ENCODE assay signal across 8 mouse cellular contexts in genomic region chr9:111273958-111274357, GRCm38 (mm10). TPM values are rescaled to one million over a fixed set of nuclear protein-coding genes. Genes with fewer than 3 reads are reported as not detected.
DNase-seq lines count a peak whose midpoint lies in the region; ATAC-seq lines count a peak whose summit lies in the region.
"Had no signal": no experiment of that assay in that cellular context is flagged by ENCODE, and none has a peak within 500 bp of the region (broad histone marks: within the 10 kb centered on the region; RNA-seq: fewer than 3 reads in every experiment).

No protein-coding gene starts in this region.

- peak overlapping the region; percentile 65 for H3K4me2 ChIP-seq in lung, embryonic 15.5 days
- peak overlapping the region; percentile 4; the same call in 1 of the 2 replicates for H3K4me2 ChIP-seq in hindbrain, embryonic 11.5 days (replicated peaks; ENCODE audit: low read depth, low read length)
- peak overlapping the region; percentile 63 for H3K4me2 ChIP-seq in limb, embryonic 15.5 days
- H3K4me2 ChIP-seq in stomach, embryonic 16.5 days (ENCODE audit: low read depth, low read length) = peak overlapping the region; percentile 74

- 57% methylated on average over 1 of the region's 1 CpGs for WGBS in lung, embryonic 15.5 days
- 94% methylated on average over 1 of the region's 1 CpGs for WGBS in hindbrain, embryonic 11.5 days
- 73% methylated on average over 1 of the region's 1 CpGs for WGBS in limb, embryonic 15.5 days
- 58% methylated on average over 1 of the region's 1 CpGs for WGBS in stomach, embryonic 16.5 days

- no peak overlapping the region for H3K27ac ChIP-seq in lung, embryonic 15.5 days
- no peak overlapping the region for H3K27ac ChIP-seq in hindbrain, embryonic 11.5 days (ENCODE audit: low read depth, low read length)
- H3K27ac ChIP-seq in limb, embryonic 15.5 days = no peak overlapping the region
- no peak overlapping the region for H3K27ac ChIP-seq in stomach, embryonic 16.5 days (ENCODE audit: low read length)

- no peak for ATAC-seq in lung, embryonic 15.5 days (ENCODE audit: borderline replicate concordance, extremely low read depth, low FRiP score, low TSS enrichment)
- ATAC-seq in hindbrain, embryonic 11.5 days (ENCODE audit: low FRiP score) = no peak
- no peak for ATAC-seq in limb, embryonic 15.5 days (ENCODE audit: insufficient number of reproducible peaks, low FRiP score, low TSS enrichment, low read depth)
- ATAC-seq in stomach, embryonic 16.5 days (ENCODE audit: insufficient read depth, low FRiP score) = no peak

- no peak for DNase-seq in lung, postnatal 14 days
- DNase-seq in hindbrain, embryonic 11.5 days (ENCODE audit: low spot score) = no peak
- DNase-seq in right cerebral cortex, postnatal 25 days = no peak
- no peak for DNase-seq in adrenal gland, postnatal 14 days
- DNase-seq: kidney, adult 8-10 months had no signal

- H3K4me3 ChIP-seq in lung, embryonic 15.5 days = peak overlapping the region; percentile 79
- no peak overlapping the region for H3K4me3 ChIP-seq in hindbrain, embryonic 11.5 days (ENCODE audit: low read depth, low read length)
- 0 out of 2 replicates have a peak overlapping the region, but pooled peaks have one; percentile 83 for H3K4me3 ChIP-seq in limb, embryonic 15.5 days
- peak overlapping the region; percentile 17; the same call in 1 of the 2 replicates for H3K4me3 ChIP-seq in stomach, embryonic 16.5 days (replicated peaks; ENCODE audit: low read length)

- no peaks in the 10 kb centered on the region for H3K27me3 ChIP-seq in lung, embryonic 15.5 days
- no peaks in the 10 kb centered on the region for H3K27me3 ChIP-seq in hindbrain, embryonic 11.5 days (ENCODE audit: control insufficient read depth, insufficient read depth, low read length)
- no peaks in the 10 kb centered on the region for H3K27me3 ChIP-seq in limb, embryonic 15.5 days
- no peaks in the 10 kb centered on the region for H3K27me3 ChIP-seq in stomach, embryonic 16.5 days (ENCODE audit: control insufficient read depth, insufficient read depth, low read length)

- H3K9me3 ChIP-seq in lung, embryonic 15.5 days = no peaks in the 10 kb centered on the region
- H3K9me3 ChIP-seq in hindbrain, embryonic 11.5 days (ENCODE audit: control insufficient read depth, low read length) = no peaks in the 10 kb centered on the region
- no peaks in the 10 kb centered on the region for H3K9me3 ChIP-seq in limb, embryonic 15.5 days
- no peaks in the 10 kb centered on the region for H3K9me3 ChIP-seq in stomach, embryonic 16.5 days (replicated peaks; ENCODE audit: control insufficient read depth, low read length)

- peaks cover 23% of the 10 kb centered on the region for H3K36me3 ChIP-seq in lung, embryonic 15.5 days
- H3K36me3 ChIP-seq in hindbrain, embryonic 11.5 days (ENCODE audit: control insufficient read depth, insufficient read depth, low read length) = no peaks in the 10 kb centered on the region
- H3K36me3 ChIP-seq in limb, embryonic 15.5 days = peaks cover 17% of the 10 kb centered on the region
- peaks cover 9% of the 10 kb centered on the region for H3K36me3 ChIP-seq in stomach, embryonic 16.5 days (ENCODE audit: control insufficient read depth, insufficient read depth, low read length)

- peaks cover 42% of the 10 kb centered on the region for H3K4me1 ChIP-seq in lung, embryonic 15.5 days
- H3K4me1 ChIP-seq in hindbrain, embryonic 11.5 days (replicated peaks; ENCODE audit: control insufficient read depth, insufficient read depth, low read length) = peaks cover 8% of the 10 kb centered on the region
- H3K4me1 ChIP-seq in limb, embryonic 15.5 days = peaks cover 28% of the 10 kb centered on the region
- H3K4me1 ChIP-seq in stomach, embryonic 16.5 days (ENCODE audit: control insufficient read depth, insufficient read depth, low read length) = peaks cover 27% of the 10 kb centered on the region

- no peak overlapping the region; the same call in 1 of the 2 replicates for H3K9ac ChIP-seq in lung, embryonic 15.5 days
- H3K9ac ChIP-seq in hindbrain, embryonic 11.5 days (ENCODE audit: low read depth, low read length) = no peak overlapping the region
- no peak overlapping the region for H3K9ac ChIP-seq in limb, embryonic 15.5 days
- no peak overlapping the region for H3K9ac ChIP-seq in stomach, embryonic 16.5 days (ENCODE audit: low read length)

RNA-seq across cellular contexts. Expression of gene Epm2aip1, which starts 2.2 kb away (rescaled TPM):
- 22.4 and 24.6 TPM in 2 replicates for polyA plus RNA-seq in lung, embryonic 15.5 days (2015; fragmentation: Nextera tagmentation; extraction: Ambion mirVana)
- 36.3 and 43.5 TPM in 2 replicates for polyA plus RNA-seq in hindbrain, embryonic 11.5 days (2014; fragmentation: Nextera tagmentation; extraction: Ambion mirVana)
- 27.9 and 30.0 TPM in 2 replicates for polyA plus RNA-seq in limb, embryonic 15.5 days (2015; fragmentation: Nextera tagmentation; extraction: Ambion mirVana)
- 29.1 and 29.2 TPM in 2 replicates for polyA plus RNA-seq in stomach, embryonic 16.5 days (2015; fragmentation: Nextera tagmentation; extraction: Ambion mirVana)
- 36.3 and 39.8 TPM in 2 replicates for total RNA-seq in adrenal gland, postnatal 14 days (2021)

RNA-seq across cellular contexts. Expression of gene Mlh1, which starts 2.4 kb away (rescaled TPM):
- 37.8 and 38.8 TPM in 2 replicates for polyA plus RNA-seq in lung, embryonic 15.5 days (2015; fragmentation: Nextera tagmentation; extraction: Ambion mirVana)
- 38.5 and 45.5 TPM in 2 replicates for polyA plus RNA-seq in hindbrain, embryonic 11.5 days (2014; fragmentation: Nextera tagmentation; extraction: Ambion mirVana)
- polyA plus RNA-seq in limb, embryonic 15.5 days (2015; fragmentation: Nextera tagmentation; extraction: Ambion mirVana) = 32.2 and 35.7 TPM in 2 replicates
- 34.6 and 35.5 TPM in 2 replicates for polyA plus RNA-seq in stomach, embryonic 16.5 days (2015; fragmentation: Nextera tagmentation; extraction: Ambion mirVana)
- total RNA-seq in adrenal gland, postnatal 14 days (2021) = 20.6 and 20.9 TPM in 2 replicates

RNA-seq across cellular contexts. Expression of gene Trank1, which starts 37.6 kb away (rescaled TPM):
- polyA plus RNA-seq in lung, embryonic 15.5 days (2015; fragmentation: Nextera tagmentation; extraction: Ambion mirVana) = 0.07 and 0.26 TPM in 2 replicates
- 0.12 and 0.27 TPM in 2 replicates for polyA plus RNA-seq in hindbrain, embryonic 11.5 days (2014; fragmentation: Nextera tagmentation; extraction: Ambion mirVana)
- 0.57 and 0.76 TPM in 2 replicates for polyA plus RNA-seq in limb, embryonic 15.5 days (2015; fragmentation: Nextera tagmentation; extraction: Ambion mirVana)
- 0.08 and 0.21 TPM in 2 replicates for polyA plus RNA-seq in stomach, embryonic 16.5 days (2015; fragmentation: Nextera tagmentation; extraction: Ambion mirVana)
- total RNA-seq in adrenal gland, postnatal 14 days (2021) = 56.4 and 61.0 TPM in 2 replicates

Comparison
In these comparisons a context has a peak if more than half of its experiments do, and no peak if none do; other contexts are left out.
1. H3K4me2 ChIP-seq: peak in every context shown above with its lines; median percentile 74 in stomach, embryonic 16.5 days; 65 in lung, embryonic 15.5 days; 63 in limb, embryonic 15.5 days; 4 in hindbrain, embryonic 11.5 days.